Mouse (Mus musculus) liver, postnatal 0 days (tissue): ENCODE data around the gene Dnah7b.
"Not testable (repeated sequence)": the region's sequence is repeated elsewhere in the genome, so short reads cannot be mapped to it uniquely, and the experiment has no call there.

ENCODE experiments used
- CTCF ChIP-seq: sonication (generic); IDR thresholded peaks from 2 replicates; pipeline ENCODE4 v1.5.1; 2016; ENCODE audit warnings: antibody characterized with exemption, low read depth
- EP300 ChIP-seq: IDR thresholded peaks from 2 replicates; pipeline ENCODE4 v1.6.1; 2016; ENCODE audit warnings: antibody characterized with exemption, low read depth, mild to moderate bottlenecking

DNA sequence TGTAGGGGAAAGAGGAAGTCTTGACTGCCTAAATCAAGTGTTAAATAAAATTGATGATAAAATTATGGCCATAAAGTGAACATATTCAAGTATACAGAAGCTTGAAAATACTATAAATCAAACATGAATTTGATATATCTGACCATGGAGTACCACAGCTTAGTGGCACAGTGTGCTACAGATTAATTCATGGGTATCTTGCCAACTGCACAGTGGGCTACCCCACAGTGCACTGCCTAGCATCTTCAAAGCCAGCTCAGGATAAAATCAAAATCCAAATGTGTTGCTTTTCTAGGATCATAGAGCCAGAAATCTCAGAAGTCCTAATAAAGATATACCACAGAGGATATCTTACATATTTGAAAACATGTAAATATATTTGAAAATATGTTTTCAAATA is 46.5 kb downstream of the Dnah7b start:
- TF ChIP-seq EP300, CTCF: not testable (repeated sequence)
